Mouse (Mus musculus): ENCODE results near the gene Vac14.

The Vac14 gene

DNA sequence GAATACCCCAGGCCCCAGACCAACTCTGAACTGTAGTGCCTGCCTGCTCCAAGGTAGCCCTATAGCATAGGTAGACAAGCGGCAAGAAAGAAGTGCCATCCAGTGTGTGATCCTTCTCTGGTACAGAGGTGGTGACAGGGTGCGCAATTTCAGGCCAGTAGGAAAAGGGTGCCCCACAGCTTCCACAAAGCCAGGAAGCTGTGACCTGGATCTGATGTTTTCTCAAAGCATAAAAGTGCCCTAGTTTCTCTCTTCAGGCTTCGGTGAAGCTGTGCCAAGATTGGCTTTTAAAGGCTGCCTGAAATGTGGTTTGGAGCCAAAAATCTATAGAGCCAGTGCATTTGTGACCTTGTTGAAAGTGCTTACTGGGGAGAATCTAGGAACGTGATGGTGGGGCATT lies 76.4 kb downstream of the Vac14 start:
- DNase-seq: peak; percentile 52

DNA sequence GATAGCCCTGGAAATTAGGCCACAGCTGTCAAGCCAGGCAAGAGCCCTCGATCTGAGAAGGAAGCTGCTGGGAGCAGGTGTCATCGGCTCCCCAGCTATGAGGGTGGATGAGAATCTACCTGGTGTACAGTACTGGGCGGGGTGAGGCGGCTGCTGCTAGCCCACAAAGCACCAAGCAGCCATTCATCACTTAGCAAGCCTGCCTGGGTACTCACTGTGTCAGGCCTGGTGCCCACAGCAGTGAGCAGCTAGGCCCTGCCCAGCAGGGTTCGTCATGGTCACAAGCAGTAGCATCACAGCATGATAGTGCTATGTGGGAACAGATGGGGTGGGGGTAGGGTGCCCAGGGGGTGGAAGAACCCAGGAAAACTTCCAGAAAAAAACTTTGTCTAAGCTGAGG lies 77.0 kb downstream of the Vac14 start:
- peak; percentile 63 for DNase-seq

DNA sequence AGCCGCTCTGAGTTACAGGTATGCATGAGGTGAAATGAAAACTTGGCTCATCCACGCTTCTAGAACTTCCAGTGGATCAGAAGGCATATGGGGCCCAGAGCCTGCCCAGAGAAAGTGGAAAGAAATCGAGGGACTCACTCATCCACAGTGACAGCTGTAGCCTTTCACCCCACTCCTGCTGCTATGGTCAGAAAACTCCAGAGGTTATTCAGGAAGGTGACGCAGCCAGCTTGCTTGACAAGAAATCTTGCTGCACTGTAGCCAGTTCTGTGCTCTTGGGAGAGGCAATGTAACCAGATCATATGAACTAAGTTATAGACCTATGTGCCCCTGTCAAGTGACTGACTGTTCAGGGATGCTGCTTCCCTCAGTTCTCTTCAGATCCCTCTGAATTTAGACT lies 77.7 kb downstream of the Vac14 start:
- DNase-seq: no peak

DNA sequence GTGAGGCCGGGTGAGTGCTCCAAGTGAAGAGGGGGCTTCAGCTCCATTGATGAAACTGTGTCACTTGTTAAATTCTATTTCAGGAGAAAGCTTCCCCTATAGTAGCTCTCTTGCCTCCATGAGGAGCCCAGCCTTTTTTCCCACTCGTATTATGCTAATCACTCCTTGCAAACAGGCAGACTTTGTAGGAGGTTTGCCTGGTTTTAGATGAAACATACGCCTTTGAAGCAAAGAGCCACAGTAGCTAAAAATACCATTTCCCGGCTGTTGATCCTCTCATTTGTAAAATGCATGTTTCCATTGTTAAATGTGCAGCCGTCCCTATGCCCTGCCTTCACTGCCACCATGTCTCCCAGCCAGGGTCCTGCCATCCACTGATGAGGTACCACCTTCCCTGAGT lies 79.2 kb downstream of the Vac14 start:
- DNase-seq: no peak

DNA sequence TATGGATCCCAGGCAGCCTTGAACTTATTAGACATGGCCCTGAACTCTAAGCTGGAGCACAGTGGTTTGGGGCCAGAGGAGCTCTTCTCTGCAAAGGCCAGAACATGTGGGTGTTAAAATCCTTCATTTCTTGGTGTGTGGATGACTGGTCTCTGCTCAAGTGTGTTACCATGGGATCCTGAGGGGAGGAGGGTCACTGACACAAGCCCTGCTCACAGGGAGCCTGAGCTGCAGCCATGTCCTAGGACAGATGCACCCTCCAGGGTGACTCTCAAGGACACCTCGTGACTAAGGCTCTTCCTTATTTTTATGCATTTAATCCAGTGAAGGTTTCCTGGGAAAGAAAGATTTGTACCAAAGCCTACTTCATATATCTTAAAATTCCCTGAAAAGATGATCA lies 79.7 kb downstream of the Vac14 start:
- no peak for DNase-seq

DNA sequence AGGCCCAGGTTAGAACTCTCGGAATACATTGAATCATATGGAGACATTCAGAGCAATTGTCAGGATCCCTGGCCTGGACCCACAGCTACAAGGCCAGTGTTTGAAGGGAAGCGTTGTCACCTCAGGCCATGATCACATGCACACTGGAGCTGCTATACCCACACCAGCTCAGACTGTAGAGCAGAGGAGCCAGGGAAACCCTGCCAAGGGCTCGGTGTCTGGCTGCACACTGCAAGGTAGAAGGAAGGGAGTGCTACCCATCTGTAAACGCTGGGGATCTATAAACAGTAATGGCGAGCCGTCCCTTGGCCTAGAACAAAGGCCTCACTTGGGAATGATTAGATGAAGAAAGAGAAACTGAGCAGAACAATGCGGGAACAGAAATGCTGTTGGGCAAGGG lies 81.1 kb downstream of the Vac14 start:
- no peak for DNase-seq

DNA sequence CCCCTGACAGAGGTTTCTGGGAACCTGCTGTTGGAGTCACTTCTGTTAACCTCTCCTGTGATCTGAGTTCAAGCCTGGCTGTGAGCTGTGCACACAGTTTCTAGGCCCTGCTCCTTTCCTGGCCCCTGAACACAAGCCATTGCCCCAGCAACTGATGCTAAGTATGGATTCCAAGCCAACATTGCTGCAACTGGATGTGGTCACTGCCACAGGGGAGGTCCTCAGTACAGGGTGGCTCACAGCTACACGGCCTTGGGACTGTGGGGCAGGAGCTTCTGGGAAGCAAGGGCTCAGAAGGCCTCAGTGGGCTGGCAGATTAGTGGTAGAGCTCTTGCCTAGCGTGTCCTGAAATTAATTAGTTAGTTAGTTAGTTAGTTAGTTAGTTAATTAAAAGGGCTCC lies 82.2 kb downstream of the Vac14 start:
- no peak for DNase-seq

DNA sequence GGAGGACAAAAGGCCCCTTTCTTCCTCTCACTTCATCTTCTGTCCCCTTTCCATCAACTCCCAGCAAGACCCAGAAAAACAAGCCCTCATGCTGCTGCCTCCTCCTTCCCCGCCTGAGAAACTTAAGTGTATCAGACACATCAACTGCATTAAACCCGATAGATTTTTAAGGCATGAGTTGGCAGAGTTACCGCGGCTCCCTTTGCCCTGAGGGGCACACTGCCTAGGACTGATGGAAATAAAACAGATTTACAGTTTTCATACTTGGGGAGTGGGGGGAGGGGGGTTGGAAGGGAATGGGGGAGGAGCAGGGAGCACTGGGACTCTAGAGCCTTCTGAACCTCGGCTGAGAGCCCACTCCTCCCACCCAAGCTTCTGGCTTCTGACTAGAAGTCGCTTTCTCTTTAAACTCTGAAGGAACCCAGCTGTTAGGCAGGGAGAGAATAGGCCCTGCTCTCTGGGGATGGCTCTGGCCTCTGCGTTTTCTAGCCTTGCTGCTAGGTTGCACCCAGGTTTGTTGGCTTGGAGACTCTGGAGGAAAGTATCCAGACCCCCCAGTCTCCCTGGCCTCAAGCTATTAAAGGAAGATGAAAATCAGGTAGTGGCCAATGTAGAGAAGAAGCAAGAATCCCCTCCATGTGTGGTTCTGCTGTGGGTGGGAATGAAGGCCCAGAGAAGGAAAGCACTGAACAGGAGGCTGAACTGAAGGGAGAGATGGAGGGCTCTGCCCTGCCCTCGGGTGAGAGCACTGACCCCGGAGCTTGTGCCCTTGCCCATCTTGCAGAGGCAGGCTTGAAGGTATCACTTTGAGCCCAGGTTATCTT lies 84.5 kb downstream of the Vac14 start:
- DNase-seq: no peak

DNA sequence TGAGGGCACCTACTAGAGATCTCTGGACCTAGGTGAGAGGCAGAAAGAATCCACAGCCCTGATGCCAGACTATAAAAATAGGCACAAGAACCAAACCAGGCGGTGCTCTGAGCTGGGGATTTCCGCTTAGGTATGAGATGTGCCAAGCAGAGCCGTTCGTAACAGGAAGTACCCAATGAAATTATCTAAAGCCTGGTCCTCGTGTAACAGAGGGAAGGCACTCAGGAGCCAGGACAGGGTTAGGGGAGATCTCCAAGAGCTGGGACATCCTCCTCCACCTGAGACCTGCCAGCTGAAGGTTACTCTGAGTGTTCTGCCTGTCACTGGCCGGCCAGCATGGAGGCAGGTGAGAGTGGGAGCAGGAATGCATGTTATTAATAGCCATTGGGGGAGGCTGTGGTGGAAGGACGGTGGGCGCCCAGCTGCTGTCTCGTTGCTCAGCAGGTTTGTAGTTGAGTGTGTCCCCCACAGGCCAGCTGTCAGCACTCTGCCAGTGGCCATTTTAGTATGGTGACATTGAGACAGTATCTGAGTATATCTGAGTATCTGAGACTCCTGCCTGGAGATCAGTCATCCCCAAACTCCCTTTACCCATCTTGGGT lies 85.2 kb downstream of the Vac14 start:
- peak; percentile 45 for DNase-seq

DNA sequence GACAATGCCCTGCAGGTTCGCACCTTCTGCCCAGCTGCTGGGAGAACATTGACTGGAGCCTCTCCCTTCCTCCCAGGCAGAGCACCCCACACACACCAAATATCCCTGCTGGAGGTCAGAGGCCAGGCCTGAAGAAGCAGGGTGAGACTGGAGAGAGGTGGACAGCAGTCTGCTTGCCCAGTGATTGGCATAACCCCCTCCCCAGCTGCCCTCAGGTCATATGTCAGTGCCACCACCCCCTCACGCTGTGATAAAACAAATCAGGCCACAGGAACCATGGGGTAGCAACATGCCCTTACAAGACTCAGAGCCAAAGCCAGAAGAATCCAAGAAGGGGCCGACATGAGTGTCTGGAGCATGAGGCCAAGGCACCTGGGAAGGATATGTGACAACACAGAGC lies 85.7 kb downstream of the Vac14 start:
- no peak for DNase-seq

DNA sequence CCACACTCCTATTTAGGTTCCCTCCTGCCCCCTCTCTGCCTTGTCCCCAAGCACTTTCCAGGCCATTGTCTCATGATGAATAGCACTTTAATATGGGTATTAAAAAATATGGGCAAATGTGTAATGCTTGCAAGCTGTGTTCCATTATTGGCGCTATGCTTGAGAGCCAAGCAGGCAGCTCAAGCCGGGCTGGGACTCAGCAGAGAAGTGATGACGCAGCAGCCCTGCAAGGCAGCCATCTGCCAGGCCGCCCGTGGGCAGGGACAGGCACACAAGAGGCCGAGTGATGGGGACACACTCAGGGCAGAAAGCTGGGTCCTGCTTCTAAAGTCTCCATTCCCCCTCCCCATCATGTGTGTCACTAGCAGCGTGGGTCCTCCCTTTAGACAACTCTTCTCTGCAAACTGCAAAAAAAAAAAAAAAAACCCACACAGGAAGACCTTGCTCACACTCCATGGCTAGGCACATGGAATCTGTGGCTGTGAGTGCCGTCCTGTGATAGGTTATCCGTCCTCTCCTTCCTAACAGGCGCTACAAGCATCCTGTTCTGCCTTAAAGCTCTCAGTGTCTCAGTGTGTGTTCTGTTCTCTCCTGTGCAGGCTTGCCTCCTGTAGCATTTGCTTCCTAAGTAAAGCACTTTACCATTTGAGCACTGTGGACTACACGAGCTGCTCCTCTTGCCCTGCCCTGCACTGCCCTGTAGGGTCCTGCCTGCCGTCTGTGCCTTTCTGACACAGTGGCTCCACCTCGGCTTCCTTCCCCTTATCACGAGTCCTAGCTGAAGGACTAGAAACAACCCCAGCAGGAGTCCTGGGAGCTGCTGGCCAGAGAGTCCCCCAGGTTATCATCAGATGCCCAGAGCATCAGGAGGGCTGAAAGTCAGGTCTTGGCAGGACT lies 87.3 kb downstream of the Vac14 start:
- DNase-seq: peak; percentile 85

DNA sequence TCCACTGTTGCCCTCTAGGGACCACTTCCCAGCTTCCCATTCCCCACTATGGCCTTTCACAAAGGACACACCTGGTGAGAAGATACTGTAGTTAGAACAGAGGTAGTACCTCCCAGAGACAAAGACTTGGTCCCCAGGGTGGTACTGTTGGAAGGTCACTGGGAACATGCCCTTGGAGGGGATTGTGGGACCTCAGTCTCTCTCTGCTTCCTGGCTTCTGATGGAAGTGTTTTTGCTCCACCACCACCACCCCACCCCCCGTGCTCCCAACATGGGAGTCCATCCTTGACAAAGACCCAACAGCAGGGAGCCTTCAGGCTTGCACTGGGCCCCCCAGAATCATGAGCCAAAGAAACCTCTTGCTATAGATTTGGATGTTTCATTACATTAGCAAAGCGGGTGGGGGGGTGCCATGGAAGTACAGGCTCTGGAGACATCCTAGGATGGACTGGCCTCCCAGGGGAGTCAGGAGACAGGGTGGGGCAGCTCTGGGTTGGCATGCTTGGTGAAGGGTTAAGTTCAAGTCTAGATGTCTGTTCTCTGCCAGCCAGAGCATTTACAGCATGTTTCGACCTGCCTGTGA lies 88.0 kb downstream of the Vac14 start:
- peak; percentile 30 for DNase-seq

DNA sequence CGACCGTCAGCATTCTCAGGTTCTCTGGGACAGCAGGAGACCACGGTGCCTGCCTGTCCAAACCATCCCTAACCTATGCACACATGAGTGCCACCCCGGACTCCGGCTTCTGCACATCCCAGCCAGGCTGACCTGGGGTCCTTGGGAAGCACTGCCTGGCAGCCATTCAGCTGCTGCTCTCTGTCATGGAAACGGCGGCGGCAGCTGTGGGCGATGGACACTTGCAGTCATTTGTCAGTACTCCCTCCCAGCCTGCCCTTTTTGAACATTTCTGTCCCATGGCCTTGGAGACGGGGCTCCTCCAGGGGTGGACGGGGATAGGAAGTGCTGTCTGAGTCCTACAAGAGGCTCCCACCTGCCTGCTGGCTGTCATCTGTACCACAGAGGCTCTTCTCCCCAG lies 90.0 kb downstream of the Vac14 start:
- no peak for DNase-seq

DNA sequence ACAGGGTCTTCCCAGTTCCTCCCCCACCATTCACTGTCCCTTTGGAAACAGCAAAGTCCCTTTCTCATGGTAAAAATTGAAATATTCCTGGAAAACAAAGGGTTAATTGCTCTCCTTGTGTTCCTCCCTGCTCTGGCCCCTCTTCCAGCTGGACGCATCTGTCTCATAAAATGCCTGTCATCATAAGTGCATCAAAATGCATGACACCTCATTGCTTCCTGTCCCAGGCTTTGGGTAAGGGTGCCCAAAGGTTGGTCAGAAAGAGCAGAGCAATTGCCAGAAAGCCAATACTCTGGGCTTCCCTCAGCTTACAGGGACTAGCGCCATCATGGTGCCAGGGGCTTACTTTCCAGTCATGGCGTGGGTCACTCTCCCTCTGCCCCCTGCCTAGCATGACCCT lies 92.2 kb downstream of the Vac14 start:
- DNase-seq: no peak

DNA sequence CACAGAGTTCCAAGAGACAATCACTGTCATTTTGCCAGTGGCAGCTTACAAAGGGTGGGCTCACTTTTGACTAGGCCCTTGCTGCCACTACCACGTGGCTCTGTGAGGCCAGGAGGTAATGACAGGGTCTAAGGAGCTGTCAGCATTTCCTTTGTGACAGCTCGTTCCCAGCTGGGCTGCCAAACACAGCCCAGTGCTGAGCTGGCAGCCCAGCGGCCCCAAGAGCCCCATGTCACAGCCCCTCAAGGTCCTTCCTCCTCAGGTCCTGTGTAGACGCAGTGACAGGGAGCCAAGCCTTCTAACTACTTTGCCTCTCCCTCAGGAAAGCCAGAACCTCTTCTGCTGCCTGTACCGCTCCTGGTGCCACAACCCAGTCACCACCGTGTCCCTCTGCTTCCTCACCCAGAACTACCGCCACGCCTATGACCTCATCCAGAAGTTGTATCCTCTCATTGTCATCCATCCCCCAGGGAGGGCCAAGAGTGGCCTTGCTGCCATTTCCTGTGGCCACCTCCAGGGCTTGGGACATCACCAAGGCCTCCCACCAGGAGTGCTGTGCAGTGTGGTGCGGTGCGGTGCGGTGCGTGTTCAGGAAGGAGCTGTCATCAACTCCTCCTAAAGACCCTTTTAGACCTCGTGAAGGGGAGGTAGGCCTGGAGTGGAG lies 93.0 kb downstream of the Vac14 start:
- no peak for DNase-seq

DNA sequence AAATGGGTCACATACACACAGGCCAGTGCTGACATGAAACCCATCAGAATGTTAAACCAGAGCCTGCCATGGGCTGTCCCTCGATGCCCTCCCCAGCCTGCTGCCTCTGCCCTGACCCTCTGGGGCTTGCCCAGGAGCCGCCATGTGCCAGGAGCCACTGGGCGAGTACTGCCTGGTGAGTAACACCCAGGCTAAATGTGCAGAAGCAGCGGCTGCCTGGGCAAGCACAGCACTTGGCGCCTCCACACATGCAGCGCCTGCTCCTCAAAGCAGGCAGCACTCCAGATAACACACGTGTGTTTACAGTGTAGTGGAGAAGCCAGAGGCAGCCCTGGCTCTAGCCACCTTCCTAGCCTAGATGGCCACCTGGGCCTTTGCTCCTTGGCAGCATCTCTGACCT lies 94.7 kb downstream of the Vac14 start:
- DNase-seq: no peak

DNA sequence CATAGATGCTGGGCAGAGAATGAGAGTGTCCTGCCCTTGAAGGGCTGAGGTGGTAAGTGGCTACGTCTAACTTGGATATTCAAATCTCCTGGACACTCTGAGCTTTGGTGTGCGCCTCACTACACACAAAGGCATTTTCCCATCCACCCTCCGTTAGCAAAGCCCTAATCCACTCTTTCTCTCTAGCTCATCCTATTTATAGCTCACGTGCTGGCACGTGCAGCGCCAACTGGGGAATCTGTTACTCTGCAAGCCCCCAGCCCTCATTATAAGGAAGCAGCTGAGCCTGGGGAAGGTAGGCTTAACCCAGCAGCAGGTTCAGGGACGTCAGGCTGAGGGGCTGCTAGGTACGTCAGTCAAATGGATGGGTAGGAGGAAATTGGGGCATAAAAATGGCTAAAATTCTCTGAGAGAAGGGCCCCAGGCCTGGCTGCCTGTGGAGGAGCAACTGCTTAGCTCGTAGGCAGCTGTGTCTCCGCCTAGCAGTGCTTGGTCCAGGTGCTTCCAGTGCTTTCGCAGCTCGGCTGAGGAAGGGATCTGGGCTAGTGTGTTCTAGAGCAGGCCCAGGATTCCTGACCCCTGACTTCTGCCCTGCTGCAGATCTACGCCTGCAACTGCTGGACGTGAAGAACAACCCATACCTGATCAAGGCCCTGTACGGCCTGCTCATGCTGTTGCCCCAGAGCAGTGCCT lies 96.6 kb downstream of the Vac14 start:
- DNase-seq: no peak

DNA sequence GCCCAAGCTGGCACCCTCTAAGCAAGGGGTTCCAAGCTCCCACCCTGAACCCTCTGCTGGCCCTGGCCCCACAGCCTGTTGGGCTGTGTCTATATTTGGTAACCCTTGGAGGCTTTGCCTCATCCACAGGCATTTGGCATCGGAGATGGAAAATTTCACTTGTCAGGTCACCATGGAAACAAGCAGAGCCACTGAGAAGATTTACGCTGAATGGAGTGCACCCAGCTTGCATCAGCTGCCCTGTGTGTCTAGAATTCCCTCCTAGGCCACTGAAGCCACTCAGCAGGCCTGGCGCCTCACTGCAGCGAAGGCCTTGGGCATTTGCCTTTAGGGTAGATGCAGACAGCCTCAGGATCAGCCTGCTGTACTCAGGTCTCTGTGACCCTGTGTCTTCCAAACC lies 97.7 kb downstream of the Vac14 start:
- DNase-seq: peak; percentile 72

DNA sequence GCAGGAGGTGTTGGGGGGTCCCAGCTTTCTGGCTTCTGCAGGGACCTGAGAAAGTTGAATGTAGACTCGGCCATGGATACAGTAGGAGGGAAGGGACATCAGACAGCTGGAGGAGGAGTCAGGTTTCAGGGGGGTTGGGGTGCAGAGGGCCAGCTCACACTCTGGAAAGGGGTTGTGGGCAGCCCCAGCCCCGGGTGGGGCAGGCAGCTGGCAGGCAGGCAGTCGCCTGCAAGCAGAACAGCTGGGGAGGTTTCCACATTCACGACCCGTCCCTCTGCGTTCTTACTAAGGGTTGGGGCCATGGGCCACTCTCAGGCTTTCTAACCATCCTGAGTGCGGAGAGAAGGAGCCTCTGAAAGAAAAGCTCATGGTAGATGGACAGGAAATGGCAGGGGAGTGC lies 98.7 kb downstream of the Vac14 start:
- no peak for DNase-seq

DNA sequence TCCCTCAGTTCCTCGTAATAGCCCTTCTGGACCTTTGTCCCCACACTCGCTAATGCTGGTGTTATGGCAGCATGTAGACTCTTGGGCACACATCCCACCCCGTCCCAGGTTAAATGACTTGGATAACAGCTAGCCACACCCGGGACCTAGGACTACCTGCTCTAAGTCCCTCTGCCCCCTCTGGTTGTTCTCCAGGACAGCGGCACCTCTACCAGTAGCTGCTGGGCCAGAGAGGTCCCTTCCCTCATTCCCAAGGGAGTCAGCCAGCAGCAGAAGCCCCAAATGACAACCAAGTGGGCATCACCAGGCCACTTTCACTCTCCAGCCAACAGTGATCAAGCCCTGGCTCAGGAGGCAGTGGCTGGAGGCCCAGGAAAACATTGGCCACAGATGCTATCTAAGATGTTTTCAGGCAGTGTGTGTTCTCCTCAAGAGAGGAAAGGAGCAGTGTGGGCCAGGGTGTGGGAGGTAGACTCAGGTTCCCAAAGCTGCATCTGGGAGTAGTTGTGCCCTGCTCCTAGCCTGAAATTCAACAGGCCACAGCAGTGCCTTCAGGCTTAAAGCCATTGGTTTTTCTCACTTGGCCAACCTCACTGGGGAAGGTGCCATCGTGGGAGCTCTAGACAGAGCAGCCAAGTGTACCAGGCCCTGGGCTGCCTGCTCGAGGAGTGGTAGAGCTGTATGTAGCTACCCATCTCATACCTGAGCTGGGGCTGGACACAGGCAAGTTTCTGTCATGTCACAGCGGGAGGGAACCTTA lies 100.0 kb downstream of the Vac14 start:
- no peak for DNase-seq

DNA sequence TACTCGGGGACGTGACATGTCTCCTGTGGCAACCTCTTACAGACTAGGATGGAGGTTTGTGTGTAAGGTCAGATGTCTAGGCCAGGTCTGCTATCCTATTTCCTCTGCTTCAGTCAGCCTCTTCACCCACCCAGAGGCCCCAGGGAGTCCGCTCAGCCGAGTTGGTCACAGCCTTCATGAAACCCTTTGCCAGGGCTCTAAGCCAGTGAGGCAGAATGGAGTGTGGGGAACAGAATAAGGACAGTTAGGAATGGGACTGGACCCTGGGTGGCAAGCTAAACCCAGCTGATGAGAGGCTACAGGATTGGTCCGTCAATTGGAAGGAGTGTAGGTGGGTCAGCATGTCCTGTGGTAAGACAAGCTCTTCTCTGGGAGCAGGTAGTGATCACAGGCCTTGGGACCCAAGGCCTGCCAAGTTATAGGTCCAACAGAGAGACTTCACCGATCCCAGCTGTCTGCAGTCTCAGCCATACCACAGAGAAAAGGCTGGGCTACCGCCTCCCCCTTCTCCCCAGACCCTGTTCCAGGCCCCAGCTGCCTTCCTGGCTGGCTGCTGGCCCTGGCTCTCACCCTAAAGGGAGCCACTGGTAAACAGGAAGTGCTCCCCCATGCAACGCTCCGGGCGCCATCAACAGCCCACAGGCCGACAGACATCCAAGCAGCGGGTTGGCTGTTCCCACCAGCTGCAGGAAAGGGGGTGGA lies 100.7 kb downstream of the Vac14 start:
- DNase-seq: no peak

Data from cerebellum, adult 8-10 months (tissue).